Mouse (Mus musculus) midbrain, embryonic 13.5 days (tissue): ENCODE data around the gene Add2. TPM values are rescaled to one million over a fixed set of nuclear protein-coding genes. Genes with fewer than 3 reads are reported as not detected.

Experiments
- ATAC-seq: fragments of 200-750 bp; cut with Nextera tagmentation; 2 replicates; pipeline ENCODE4 v1.8.0; 2017; ENCODE audit warnings: mild to moderate bottlenecking, moderate TSS enrichment, moderate library complexity
- H3K27ac ChIP-seq: fragments of 300-500 bp; sonication (generic); 2 replicates; pipeline ENCODE4 v1.5.1; 2015; ENCODE audit warnings: inconsistent platforms, mild to moderate bottlenecking, moderate library complexity
- H3K27me3 ChIP-seq: fragments of 300-500 bp; sonication (generic); 2 replicates; pipeline ENCODE4 v1.6.1; 2015; ENCODE audit warnings: mild to moderate bottlenecking, inconsistent platforms
- H3K36me3 ChIP-seq: fragments of 300-500 bp; sonication (generic); 2 replicates; pipeline ENCODE4 v1.6.1; 2015; ENCODE audit warnings: mild to moderate bottlenecking, inconsistent platforms
- H3K4me1 ChIP-seq: fragments of 300-500 bp; sonication (generic); replicated peaks from 2 replicates; pipeline ENCODE4 v1.6.1; 2015; ENCODE audit warnings: inconsistent platforms
- H3K4me2 ChIP-seq: fragments of 300-500 bp; sonication (generic); replicated peaks from 2 replicates; pipeline ENCODE4 v1.6.1; 2015; ENCODE audit warnings: moderate library complexity, mild to moderate bottlenecking, inconsistent platforms
- H3K4me3 ChIP-seq: fragments of 300-500 bp; sonication (generic); replicated peaks from 2 replicates; pipeline ENCODE4 v1.5.1; 2015; ENCODE audit warnings: mild to moderate bottlenecking, inconsistent platforms
- H3K9ac ChIP-seq: fragments of 300-500 bp; sonication (generic); replicated peaks from 2 replicates; pipeline ENCODE4 v1.6.1; 2015; ENCODE audit warnings: mild to moderate bottlenecking, inconsistent platforms
- H3K9me3 ChIP-seq: fragments of 300-500 bp; sonication (generic); 2 replicates; pipeline ENCODE4 v1.6.1; 2016; ENCODE audit warnings: mild to moderate bottlenecking, inconsistent platforms
- WGBS: fragments of 180-500 bp; shearing (Covaris S2); methylation state at CpG from one replicate; pipeline ENCODE4 v1.1.7; 2015; 5-methylcytosine and 5-hydroxymethylcytosine counted together
- polyA plus RNA-seq: library from polyadenylated mRNA; unstranded; fragments of >200 nt; fragmentation: Nextera tagmentation; extraction: Ambion mirVana; gene quantifications from 2 replicates; pipeline ENCODE4 v1.2.1, GENCODE M21; 2015

Add2 gene
- polyA plus RNA-seq, 1 experiment from 2014 or later: 200 TPM

DNA sequence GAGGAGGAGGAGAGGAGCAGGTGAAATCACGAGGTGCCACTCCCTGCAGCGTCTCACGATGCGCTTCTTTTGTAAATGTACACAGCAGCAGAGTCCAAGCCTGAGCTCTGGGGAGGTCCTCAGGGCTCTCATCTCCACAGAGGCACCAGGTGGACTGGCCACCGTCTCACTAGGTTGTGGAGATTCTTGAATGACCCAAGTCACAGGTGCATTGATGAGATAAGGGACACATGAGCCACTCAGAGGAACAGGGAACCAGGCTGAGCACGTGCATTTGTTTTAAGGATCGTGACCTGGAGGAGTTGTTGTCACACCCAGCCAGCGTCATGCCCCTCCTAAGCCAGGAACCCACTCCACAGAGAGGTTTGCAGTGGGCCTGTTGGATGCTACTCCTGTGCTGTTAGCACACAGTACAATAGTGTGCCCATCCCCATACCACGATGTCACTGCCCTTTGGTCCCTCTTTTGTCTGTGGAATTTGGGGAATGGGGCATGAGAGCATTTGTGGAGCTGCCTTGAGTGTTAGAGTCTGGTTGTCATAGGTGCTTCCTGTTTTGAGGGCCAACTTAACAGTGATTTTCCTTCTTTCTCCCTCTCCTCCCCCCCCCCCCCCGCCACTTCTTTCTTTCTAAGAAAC, 65.8 kb downstream of the Add2 start:
- Histone ChIP-seq H3K4me3 (no peak overlapping the region), H3K27ac (no peak overlapping the region), H3K9me3 (no peaks in the 10 kb centered on the region), H3K9ac (no peak overlapping the region), H3K36me3 (peaks cover 69% of the 10 kb centered on the region), H3K4me2 (no peak overlapping the region), H3K27me3 (no peaks in the 10 kb centered on the region), H3K4me1 (peaks cover 9% of the 10 kb centered on the region)
- 82% methylated on average over 9 of the region's 10 CpGs for WGBS
- no peak for ATAC-seq

DNA sequence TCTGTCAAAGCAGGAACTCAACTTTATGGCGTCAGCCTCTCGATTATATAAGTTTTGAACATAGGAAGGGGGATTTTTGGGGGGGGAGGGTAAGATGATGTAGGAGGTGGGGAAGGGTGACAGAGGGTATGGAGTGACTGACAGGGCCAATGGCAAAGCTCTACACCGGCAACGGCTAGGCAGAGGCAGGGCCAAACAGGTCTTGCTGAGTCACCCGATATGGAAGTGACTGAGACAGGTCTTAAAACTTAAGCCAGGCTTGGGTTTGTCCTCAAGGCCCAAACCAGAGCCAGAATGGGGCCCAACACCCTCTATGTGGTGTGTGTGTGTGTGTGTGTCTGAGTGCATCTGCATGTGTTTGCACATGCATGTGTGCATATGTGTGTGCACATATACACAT, 67.0 kb downstream of the Add2 start:
- Histone ChIP-seq H3K4me1 (peaks cover 9% of the 10 kb centered on the region), H3K9me3 (no peaks in the 10 kb centered on the region), H3K27ac (no peak overlapping the region), H3K36me3 (peaks cover 75% of the 10 kb centered on the region), H3K4me3 (no peak overlapping the region), H3K27me3 (no peaks in the 10 kb centered on the region), H3K4me2 (no peak overlapping the region), H3K9ac (no peak overlapping the region)
- WGBS: 90% methylated on average over 5 of the region's 5 CpGs
- ATAC-seq: no peak

DNA sequence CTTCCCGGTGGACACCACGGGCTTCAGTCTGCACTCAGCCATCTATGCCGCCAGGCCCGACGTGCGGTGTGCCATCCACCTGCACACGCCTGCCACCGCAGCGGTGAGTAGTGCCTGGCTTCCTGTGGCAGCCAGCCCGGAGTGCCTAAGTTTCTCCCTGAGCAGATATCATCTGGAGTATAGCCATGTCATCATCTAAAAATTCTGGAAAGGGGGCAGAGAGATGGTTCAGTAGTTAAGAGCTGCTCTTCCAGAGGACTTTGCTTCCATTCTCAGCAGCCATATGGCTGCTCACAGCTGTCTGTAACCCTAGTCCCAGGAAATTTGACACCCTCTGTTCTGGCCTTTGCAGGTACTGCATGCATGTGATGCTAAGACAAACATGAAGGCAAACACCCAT, 68.3 kb downstream of the Add2 start:
- Histone ChIP-seq H3K4me3 (no peak overlapping the region), H3K9me3 (no peaks in the 10 kb centered on the region), H3K4me2 (no peak overlapping the region), H3K27me3 (no peaks in the 10 kb centered on the region), H3K4me1 (peaks cover 9% of the 10 kb centered on the region), H3K27ac (no peak overlapping the region), H3K9ac (no peak overlapping the region), H3K36me3 (peaks cover 77% of the 10 kb centered on the region)
- WGBS: 92% methylated on average over 10 of the region's 10 CpGs
- ATAC-seq: no peak

DNA sequence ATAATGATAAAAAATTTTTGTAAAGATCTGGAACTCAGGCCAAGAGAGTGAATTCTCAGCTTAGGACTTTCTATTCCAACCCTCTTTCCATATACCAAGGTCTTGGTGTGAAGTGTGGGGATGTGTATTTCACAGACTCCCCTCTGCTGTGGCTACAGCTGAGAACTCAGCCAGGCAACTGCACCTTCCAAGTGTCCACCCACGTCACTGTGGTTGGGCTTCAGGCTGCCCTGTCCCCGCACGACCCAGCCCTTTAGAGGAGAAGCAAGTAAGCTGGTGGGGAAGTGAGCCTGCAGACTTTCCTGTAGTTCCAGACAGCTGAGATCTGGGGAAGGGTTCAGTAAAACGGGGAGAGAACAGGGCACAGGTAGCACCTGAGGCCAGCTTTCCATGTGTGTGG, 68.7 kb downstream of the Add2 start:
- ATAC-seq: no peak
- H3K4me1 ChIP-seq: peaks cover 9% of the 10 kb centered on the region
- H3K4me2 ChIP-seq: no peak overlapping the region
- no peak overlapping the region for H3K4me3 ChIP-seq
- no peak overlapping the region for H3K9ac ChIP-seq
- H3K36me3 ChIP-seq: peaks cover 77% of the 10 kb centered on the region
- H3K27ac ChIP-seq: 0 out of 2 replicates have a peak overlapping the region, but pooled peaks have one; percentile 1
- H3K27me3 ChIP-seq: no peaks in the 10 kb centered on the region
- WGBS: 76% methylated on average over 4 of the region's 4 CpGs
- H3K9me3 ChIP-seq: no peaks in the 10 kb centered on the region

DNA sequence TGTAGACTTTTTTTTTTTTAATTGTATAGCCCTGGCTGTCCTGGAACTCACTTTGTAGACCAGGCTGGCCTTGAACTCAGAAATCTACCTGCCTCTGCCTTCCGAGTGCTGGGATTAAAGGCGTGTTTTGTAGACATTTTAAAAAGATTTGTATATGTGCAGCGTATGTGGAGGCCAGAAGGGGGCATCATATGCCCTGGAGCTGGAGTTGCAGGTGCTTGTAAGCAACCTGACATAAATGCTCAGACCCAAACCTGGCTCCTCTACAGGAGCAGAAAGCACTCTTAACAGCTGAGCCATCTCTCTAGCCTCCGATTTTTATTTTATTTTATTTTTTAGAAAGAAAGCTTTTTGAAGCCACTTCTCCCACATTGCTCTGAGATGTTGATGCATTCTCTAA, 70.5 kb downstream of the Add2 start:
- Histone ChIP-seq H3K9me3 (no peaks in the 10 kb centered on the region), H3K4me3 (no peak overlapping the region), H3K4me2 (no peak overlapping the region), H3K27me3 (no peaks in the 10 kb centered on the region), H3K27ac (no peak overlapping the region), H3K9ac (no peak overlapping the region), H3K4me1 (peaks cover 21% of the 10 kb centered on the region), H3K36me3 (peaks cover 77% of the 10 kb centered on the region)
- 78% methylated on average over 4 of the region's 4 CpGs for WGBS
- ATAC-seq: no peak

DNA sequence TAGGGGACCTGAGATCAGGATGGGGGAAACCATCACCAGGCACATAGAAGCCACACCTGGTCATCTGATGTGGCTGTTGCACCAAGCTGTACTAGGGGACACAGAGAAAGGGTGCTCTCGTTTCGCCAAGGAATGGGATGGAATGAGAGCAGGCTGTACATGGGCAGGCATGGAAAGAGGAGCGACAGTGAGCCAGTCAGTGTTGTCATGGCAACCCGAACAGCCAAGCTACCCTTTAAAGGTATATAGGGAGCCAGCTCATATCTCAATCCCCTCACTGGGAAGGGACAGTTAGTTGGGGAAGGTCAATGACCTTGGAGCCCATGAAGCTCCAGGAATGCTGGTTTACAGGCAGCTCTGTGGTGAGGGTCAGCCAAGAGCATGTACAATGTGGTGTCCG, 73.0 kb downstream of the Add2 start:
- Histone ChIP-seq H3K4me1 (peaks cover 21% of the 10 kb centered on the region), H3K9ac (no peak overlapping the region), H3K27ac (no peak overlapping the region), H3K36me3 (peaks cover 92% of the 10 kb centered on the region), H3K4me2 (no peak overlapping the region), H3K4me3 (no peak overlapping the region), H3K9me3 (no peaks in the 10 kb centered on the region), H3K27me3 (no peaks in the 10 kb centered on the region)
- no peak for ATAC-seq
- WGBS: 78% methylated on average over 5 of the region's 5 CpGs

DNA sequence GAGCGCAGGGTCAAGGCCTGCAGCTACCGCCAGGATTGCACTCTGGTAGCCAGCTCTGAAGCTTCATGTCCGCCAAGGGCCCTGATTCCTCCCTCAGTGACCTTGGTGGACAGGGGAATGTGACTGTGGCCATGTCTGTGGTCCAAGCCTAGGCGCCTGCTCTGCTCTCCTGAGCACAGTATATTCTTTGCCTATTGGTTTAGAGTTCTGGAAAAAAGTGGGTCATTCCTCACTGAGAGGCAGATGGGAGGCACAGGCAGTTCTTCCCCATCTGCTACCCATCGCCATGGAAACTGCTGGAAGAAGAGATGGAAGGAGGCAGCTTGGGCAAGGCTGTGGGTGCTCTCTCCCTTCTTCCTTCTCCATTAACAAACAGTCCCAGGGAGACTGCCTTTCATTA, 74.4 kb downstream of the Add2 start:
- Histone ChIP-seq H3K27me3 (no peaks in the 10 kb centered on the region), H3K4me2 (no peak overlapping the region), H3K36me3 (peaks cover 92% of the 10 kb centered on the region), H3K27ac (peak overlapping the region; percentile 68), H3K9ac (peak overlapping the region; percentile 36; the same call in 1 of the 2 replicates), H3K4me3 (no peak overlapping the region), H3K4me1 (peaks cover 20% of the 10 kb centered on the region), H3K9me3 (no peaks in the 10 kb centered on the region)
- 0 out of 2 replicates have a peak, but pooled peaks have one; percentile 40 for ATAC-seq
- 87% methylated on average over 5 of the region's 5 CpGs for WGBS

DNA sequence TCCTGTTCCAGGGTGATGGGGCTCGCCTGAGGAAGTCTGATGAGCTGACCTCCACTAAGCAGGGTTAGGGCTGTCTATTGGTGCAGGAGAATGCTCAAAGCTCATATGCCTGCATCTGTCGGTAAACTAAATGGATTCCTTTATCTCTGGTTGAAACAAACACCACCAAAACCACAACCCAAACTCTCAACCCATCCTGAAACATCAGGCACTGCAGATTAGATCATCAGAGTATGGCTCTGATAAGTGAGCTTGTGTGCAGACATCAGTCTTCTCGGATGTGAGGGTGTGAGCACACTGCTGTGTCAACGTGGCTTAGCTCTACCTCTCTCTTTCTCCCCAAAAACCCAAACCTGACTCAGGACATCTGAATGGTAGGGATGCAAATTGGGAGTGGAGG, 75.1 kb downstream of the Add2 start:
- H3K27me3 ChIP-seq: no peaks in the 10 kb centered on the region
- H3K4me1 ChIP-seq: peaks cover 12% of the 10 kb centered on the region
- no peak overlapping the region for H3K9ac ChIP-seq
- WGBS: 80% methylated on average over 4 of the region's 4 CpGs
- no peak for ATAC-seq
- no peak overlapping the region for H3K4me2 ChIP-seq
- H3K9me3 ChIP-seq: no peaks in the 10 kb centered on the region
- H3K4me3 ChIP-seq: no peak overlapping the region
- 0 out of 2 replicates have a peak overlapping the region, but pooled peaks have one; percentile 68 for H3K27ac ChIP-seq
- peaks cover 92% of the 10 kb centered on the region for H3K36me3 ChIP-seq

DNA sequence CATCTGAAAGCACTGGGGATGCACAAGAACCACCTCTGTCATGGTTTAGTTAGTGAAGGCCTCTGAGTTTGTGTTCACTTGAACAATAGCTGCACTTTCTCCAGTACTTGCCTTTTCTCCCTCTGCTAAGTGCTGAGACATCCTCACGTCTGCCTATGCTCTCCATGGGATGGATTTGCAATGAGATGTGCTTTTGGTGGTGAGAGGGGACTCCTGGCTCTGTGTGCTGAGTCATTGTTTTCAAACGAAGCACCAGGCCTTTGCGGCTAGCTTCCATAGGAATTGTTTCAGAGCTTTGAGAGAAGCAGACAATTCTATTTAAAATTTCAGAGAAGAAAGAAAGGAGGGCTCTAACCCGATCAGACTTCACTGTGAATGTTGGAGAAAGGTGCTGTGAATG, 76.2 kb downstream of the Add2 start:
- no peaks in the 10 kb centered on the region for H3K27me3 ChIP-seq
- no peak overlapping the region for H3K27ac ChIP-seq
- 73% methylated on average over 4 of the region's 4 CpGs for WGBS
- ATAC-seq: no peak
- no peak overlapping the region for H3K4me2 ChIP-seq
- no peak overlapping the region for H3K4me3 ChIP-seq
- H3K36me3 ChIP-seq: peaks cover 96% of the 10 kb centered on the region
- no peak overlapping the region for H3K9ac ChIP-seq
- peaks cover 12% of the 10 kb centered on the region for H3K4me1 ChIP-seq
- no peaks in the 10 kb centered on the region for H3K9me3 ChIP-seq

DNA sequence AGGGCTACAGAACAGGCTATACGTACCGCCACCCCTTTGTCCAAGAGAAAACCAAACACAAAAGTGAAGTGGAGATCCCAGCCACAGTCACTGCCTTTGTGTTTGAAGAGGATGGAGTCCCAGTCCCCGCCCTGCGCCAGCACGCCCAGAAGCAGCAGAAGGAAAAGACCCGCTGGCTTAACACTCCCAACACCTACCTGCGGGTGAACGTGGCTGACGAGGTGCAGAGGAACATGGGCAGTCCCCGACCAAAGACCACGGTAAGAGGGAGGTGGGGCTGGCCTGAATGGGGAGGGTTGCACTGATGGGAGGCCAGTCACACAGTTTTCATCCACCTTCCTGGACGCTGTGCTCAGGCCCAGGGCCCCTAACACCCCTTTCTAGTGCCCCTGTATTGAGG, 77.6 kb downstream of the Add2 start:
- Histone ChIP-seq H3K36me3 (peaks cover 99% of the 10 kb centered on the region), H3K27me3 (no peaks in the 10 kb centered on the region), H3K9me3 (no peaks in the 10 kb centered on the region), H3K4me2 (no peak overlapping the region), H3K4me1 (peaks cover 12% of the 10 kb centered on the region), H3K27ac (no peak overlapping the region), H3K4me3 (no peak overlapping the region), H3K9ac (no peak overlapping the region)
- no peak for ATAC-seq
- 87% methylated on average over 12 of the region's 12 CpGs for WGBS

DNA sequence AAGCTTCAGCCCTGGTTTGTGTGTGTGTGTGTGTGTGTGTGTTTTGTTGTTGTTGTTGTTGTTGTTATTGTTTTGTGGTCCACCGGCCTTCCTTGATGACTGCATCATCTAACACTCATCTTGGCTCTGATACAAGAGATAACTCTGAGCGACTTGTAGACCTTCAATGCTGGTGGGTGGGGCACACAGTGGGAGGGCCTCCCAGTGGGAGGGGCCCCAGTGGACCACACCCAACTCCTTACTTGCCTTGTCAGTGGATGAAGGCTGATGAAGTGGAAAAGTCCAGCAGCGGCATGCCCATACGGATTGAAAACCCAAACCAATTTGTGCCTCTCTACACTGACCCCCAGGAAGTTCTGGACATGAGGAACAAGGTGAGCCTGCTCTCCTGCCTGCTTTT, 78.6 kb downstream of the Add2 start:
- Histone ChIP-seq H3K9ac (no peak overlapping the region), H3K4me1 (peaks cover 12% of the 10 kb centered on the region), H3K27ac (no peak overlapping the region), H3K36me3 (peaks cover 99% of the 10 kb centered on the region), H3K9me3 (no peaks in the 10 kb centered on the region), H3K4me3 (no peak overlapping the region), H3K4me2 (no peak overlapping the region), H3K27me3 (no peaks in the 10 kb centered on the region)
- ATAC-seq: no peak
- WGBS: 85% methylated on average over 4 of the region's 4 CpGs

DNA sequence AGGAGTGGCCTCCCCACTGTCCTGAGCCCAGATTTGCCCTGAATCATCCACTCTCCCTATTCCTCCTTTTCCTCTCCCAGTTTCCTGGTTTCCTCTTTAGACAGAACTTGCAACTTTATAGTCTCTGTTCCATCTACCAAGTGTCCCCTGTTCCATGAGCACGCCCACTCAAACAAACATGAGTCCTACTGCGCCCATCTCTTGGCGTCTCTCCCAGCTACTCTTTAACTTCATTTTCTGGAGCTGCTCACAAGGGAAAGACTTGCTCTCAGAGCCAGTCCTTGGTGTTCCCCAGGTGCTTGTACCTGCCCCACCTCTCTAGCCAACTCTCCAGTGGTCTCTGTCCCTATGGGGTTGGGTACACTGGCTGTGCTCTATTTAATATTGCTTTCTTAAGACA, 87.4 kb downstream of the Add2 start:
- Histone ChIP-seq H3K9ac (no peak overlapping the region), H3K4me3 (no peak overlapping the region), H3K4me1 (no peaks in the 10 kb centered on the region), H3K36me3 (peaks cover 100% of the 10 kb centered on the region), H3K9me3 (no peaks in the 10 kb centered on the region), H3K4me2 (no peak overlapping the region), H3K27ac (no peak overlapping the region), H3K27me3 (no peaks in the 10 kb centered on the region)
- 93% methylated on average over 3 of the region's 3 CpGs for WGBS
- no peak for ATAC-seq

DNA sequence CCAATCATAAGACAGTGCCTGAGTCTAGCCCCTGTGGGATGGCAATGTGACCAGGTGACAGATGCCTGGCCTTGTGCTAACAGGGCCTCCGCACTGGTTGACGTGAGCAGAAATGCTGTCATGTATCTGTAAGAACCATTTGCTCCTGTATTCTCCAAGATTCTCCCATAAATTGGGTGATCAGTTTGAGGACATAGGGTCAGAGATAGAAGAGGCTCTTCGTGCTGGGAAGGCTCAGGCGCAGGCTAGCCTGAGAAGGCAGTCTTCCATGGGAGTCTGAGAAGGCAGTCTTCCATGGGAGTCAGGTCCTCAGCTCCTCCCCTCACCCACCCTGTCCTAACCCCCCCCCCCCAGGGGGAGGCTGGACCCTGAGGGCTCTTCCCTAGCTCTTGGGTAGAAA, 94.6 kb downstream of the Add2 start:
- Histone ChIP-seq H3K9ac (no peak overlapping the region), H3K27me3 (no peaks in the 10 kb centered on the region), H3K4me2 (no peak overlapping the region), H3K36me3 (peaks cover 39% of the 10 kb centered on the region), H3K4me3 (no peak overlapping the region), H3K4me1 (no peaks in the 10 kb centered on the region), H3K9me3 (no peaks in the 10 kb centered on the region), H3K27ac (no peak overlapping the region)
- WGBS: 92% methylated on average over 4 of the region's 4 CpGs
- no peak for ATAC-seq
